Mouse (Mus musculus): Measurements from ENCODE around the gene Gm21800.
"Not testable (repeated sequence)": the region's sequence is repeated elsewhere in the genome, so short reads cannot be mapped to it uniquely, and the experiment has no call there.

GRCm38 (mm10) chrY:41406198-41406597, at the start of gene Gm21800:
- not testable (repeated sequence) for TF ChIP-seq EP300, CTCF (IDR thresholded peaks at IDR 0.05; ENCODE audit: low read depth)

Data from liver, postnatal 0 days (tissue).